Comparison of ENCODE assay signal across 15 mouse cellular contexts in the genomic region with DNA sequence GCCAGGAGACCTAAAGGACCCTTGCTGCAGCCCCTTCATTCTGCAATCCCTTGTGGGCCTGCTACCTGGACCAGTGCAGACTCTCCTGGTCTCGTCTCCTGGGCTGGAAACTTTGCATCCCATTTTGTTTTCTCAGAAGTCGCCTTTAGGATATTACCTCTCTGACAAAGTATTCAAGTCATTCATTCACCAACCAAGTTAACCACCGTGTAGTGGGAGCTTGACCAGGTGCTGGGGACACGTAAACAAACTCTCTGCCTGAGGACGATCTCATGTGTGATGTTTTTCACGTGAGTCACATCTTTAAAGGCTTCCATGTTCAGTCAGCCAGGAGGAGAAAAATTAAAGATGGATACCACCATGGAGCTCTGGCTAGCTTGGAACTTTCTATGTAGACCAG. TPM values are rescaled to one million over a fixed set of nuclear protein-coding genes. Genes with fewer than 3 reads are reported as not detected.
DNase-seq lines count a peak whose midpoint lies in the region; ATAC-seq lines count a peak whose summit lies in the region.
"Had no signal": no experiment of that assay in that cellular context is flagged by ENCODE, and none has a peak within 500 bp of the region (broad histone marks: within the 10 kb centered on the region; RNA-seq: fewer than 3 reads in every experiment).

No protein-coding gene starts in this region.

- peaks cover 24% of the 10 kb centered on the region for H3K36me3 ChIP-seq in forebrain, embryonic 13.5 days (ENCODE audit: poor library complexity, severe bottlenecking)
- no peaks in the 10 kb centered on the region for H3K36me3 ChIP-seq in forebrain, embryonic 11.5 days (ENCODE audit: control insufficient read depth, insufficient read depth, low read length)
- H3K36me3 ChIP-seq in hindbrain, embryonic 13.5 days: peaks cover 23% of the 10 kb centered on the region
- H3K36me3 ChIP-seq in hindbrain, embryonic 11.5 days (ENCODE audit: control insufficient read depth, insufficient read depth, low read length): no peaks in the 10 kb centered on the region
- H3K36me3 ChIP-seq in limb, embryonic 15.5 days: peaks cover 11% of the 10 kb centered on the region
- peaks cover 25% of the 10 kb centered on the region for H3K36me3 ChIP-seq in limb, embryonic 10.5 days
- H3K36me3 ChIP-seq in hindbrain, embryonic 15.5 days: 0 out of 2 replicates have a peak, but pooled peaks cover 6% of the 10 kb centered on the region

- H3K9ac ChIP-seq in forebrain, embryonic 13.5 days: no peak overlapping the region
- no peak overlapping the region for H3K9ac ChIP-seq in forebrain, embryonic 11.5 days (ENCODE audit: low read length)
- no peak overlapping the region for H3K9ac ChIP-seq in hindbrain, embryonic 13.5 days
- no peak overlapping the region for H3K9ac ChIP-seq in hindbrain, embryonic 11.5 days (ENCODE audit: low read depth, low read length)
- no peak overlapping the region for H3K9ac ChIP-seq in limb, embryonic 15.5 days
- no peak overlapping the region for H3K9ac ChIP-seq in hindbrain, embryonic 15.5 days
- H3K9ac ChIP-seq: limb, embryonic 13.5 days; liver, postnatal 0 days had no signal

- H3K9me3 ChIP-seq in forebrain, embryonic 13.5 days (replicated peaks): no peaks in the 10 kb centered on the region
- H3K9me3 ChIP-seq in forebrain, embryonic 11.5 days (ENCODE audit: control insufficient read depth, low read length): no peaks in the 10 kb centered on the region
- H3K9me3 ChIP-seq in hindbrain, embryonic 13.5 days: no peaks in the 10 kb centered on the region
- no peaks in the 10 kb centered on the region for H3K9me3 ChIP-seq in hindbrain, embryonic 11.5 days (ENCODE audit: control insufficient read depth, low read length)
- no peaks in the 10 kb centered on the region for H3K9me3 ChIP-seq in limb, embryonic 15.5 days
- H3K9me3 ChIP-seq in limb, embryonic 10.5 days (replicated peaks): no peaks in the 10 kb centered on the region
- H3K9me3 ChIP-seq in hindbrain, embryonic 15.5 days: no peaks in the 10 kb centered on the region
- H3K9me3 ChIP-seq: limb, embryonic 13.5 days; megakaryocyte, embryonic 14.5 days had no signal

- DNase-seq in forebrain, embryonic 11.5 days (ENCODE audit: low spot score): no peak
- no peak for DNase-seq in hindbrain, embryonic 11.5 days (ENCODE audit: low spot score)
- no peak for DNase-seq in limb, embryonic 10.5 days (ENCODE audit: low spot score)
- no peak for DNase-seq in MN1 (ENCODE audit: low spot score)
- DNase-seq: cerebellum, adult 9-10 months; liver, postnatal 0 days; thymus, adult 2 months had no signal

- H3K4me2 ChIP-seq in forebrain, embryonic 13.5 days: peak overlapping the region; percentile 15; the same call in 1 of the 2 replicates
- no peak overlapping the region for H3K4me2 ChIP-seq in forebrain, embryonic 11.5 days (ENCODE audit: low read depth, low read length, severe bottlenecking)
- H3K4me2 ChIP-seq in hindbrain, embryonic 13.5 days: no peak overlapping the region
- H3K4me2 ChIP-seq in hindbrain, embryonic 11.5 days (replicated peaks; ENCODE audit: low read depth, low read length): no peak overlapping the region
- H3K4me2 ChIP-seq in limb, embryonic 15.5 days: no peak overlapping the region
- no peak overlapping the region for H3K4me2 ChIP-seq in hindbrain, embryonic 15.5 days
- H3K4me2 ChIP-seq: limb, embryonic 13.5 days had no signal

- peak; percentile 13; the same call in 1 of the 2 replicates for ATAC-seq in forebrain, embryonic 13.5 days
- no peak; the same call in 1 of the 2 replicates for ATAC-seq in forebrain, embryonic 11.5 days (replicated peaks; ENCODE audit: low FRiP score)
- 0 out of 2 replicates have a peak, but pooled peaks have one; percentile 11 for ATAC-seq in hindbrain, embryonic 13.5 days (ENCODE audit: low FRiP score)
- no peak for ATAC-seq in hindbrain, embryonic 11.5 days (ENCODE audit: low FRiP score)
- ATAC-seq in limb, embryonic 15.5 days (ENCODE audit: insufficient number of reproducible peaks, low FRiP score, low TSS enrichment, low read depth): no peak
- ATAC-seq in hindbrain, embryonic 15.5 days (ENCODE audit: low FRiP score, low read depth): no peak
- ATAC-seq: liver, postnatal 0 days had no signal

- 82% methylated on average over 6 of the region's 6 CpGs for WGBS in forebrain, embryonic 13.5 days
- WGBS in forebrain, embryonic 11.5 days: 86% methylated on average over 6 of the region's 6 CpGs
- 91% methylated on average over 6 of the region's 6 CpGs for WGBS in hindbrain, embryonic 13.5 days
- WGBS in hindbrain, embryonic 11.5 days: 86% methylated on average over 6 of the region's 6 CpGs
- 62% methylated on average over 6 of the region's 6 CpGs for WGBS in limb, embryonic 15.5 days
- 91% methylated on average over 6 of the region's 6 CpGs for WGBS in limb, embryonic 10.5 days
- WGBS in hindbrain, embryonic 15.5 days: 94% methylated on average over 6 of the region's 6 CpGs

- peak overlapping the region; percentile 63 for H3K27ac ChIP-seq in forebrain, embryonic 13.5 days
- no peak overlapping the region for H3K27ac ChIP-seq in forebrain, embryonic 11.5 days (ENCODE audit: low read depth, low read length)
- H3K27ac ChIP-seq in hindbrain, embryonic 13.5 days: no peak overlapping the region
- H3K27ac ChIP-seq in hindbrain, embryonic 11.5 days (ENCODE audit: low read depth, low read length): no peak overlapping the region
- H3K27ac ChIP-seq in limb, embryonic 15.5 days: peak overlapping the region; percentile 65
- no peak overlapping the region for H3K27ac ChIP-seq in limb, embryonic 10.5 days
- 0 out of 2 replicates have a peak overlapping the region, but pooled peaks have one; percentile 22 for H3K27ac ChIP-seq in hindbrain, embryonic 15.5 days (replicated peaks)
- H3K27ac ChIP-seq: heart, adult 2 months; left cerebral cortex, adult 2 months; limb, embryonic 13.5 days had no signal

- peaks cover 26% of the 10 kb centered on the region for H3K4me1 ChIP-seq in forebrain, embryonic 13.5 days
- H3K4me1 ChIP-seq in forebrain, embryonic 11.5 days (replicated peaks; ENCODE audit: control insufficient read depth, insufficient read depth, low read length): no peaks in the 10 kb centered on the region
- peaks cover 18% of the 10 kb centered on the region for H3K4me1 ChIP-seq in hindbrain, embryonic 13.5 days (replicated peaks)
- H3K4me1 ChIP-seq in hindbrain, embryonic 11.5 days (replicated peaks; ENCODE audit: control insufficient read depth, insufficient read depth, low read length): no peaks in the 10 kb centered on the region
- H3K4me1 ChIP-seq in limb, embryonic 15.5 days: peaks cover 5% of the 10 kb centered on the region; the same call in 1 of the 2 replicates
- no peaks in the 10 kb centered on the region for H3K4me1 ChIP-seq in limb, embryonic 10.5 days
- H3K4me1 ChIP-seq in hindbrain, embryonic 15.5 days (replicated peaks): peaks cover 5% of the 10 kb centered on the region; the same call in 1 of the 2 replicates

- H3K27me3 ChIP-seq in forebrain, embryonic 13.5 days: no peaks in the 10 kb centered on the region
- no peaks in the 10 kb centered on the region for H3K27me3 ChIP-seq in forebrain, embryonic 11.5 days (ENCODE audit: control insufficient read depth, insufficient read depth, low read length)
- H3K27me3 ChIP-seq in hindbrain, embryonic 13.5 days: no peaks in the 10 kb centered on the region
- no peaks in the 10 kb centered on the region for H3K27me3 ChIP-seq in hindbrain, embryonic 11.5 days (ENCODE audit: control insufficient read depth, insufficient read depth, low read length)
- no peaks in the 10 kb centered on the region for H3K27me3 ChIP-seq in limb, embryonic 15.5 days
- H3K27me3 ChIP-seq in limb, embryonic 10.5 days (ENCODE audit: low read depth, poor library complexity, severe bottlenecking): no peaks in the 10 kb centered on the region
- H3K27me3 ChIP-seq in hindbrain, embryonic 15.5 days: no peaks in the 10 kb centered on the region
- H3K27me3 ChIP-seq: limb, embryonic 13.5 days had no signal

- no peak overlapping the region for H3K4me3 ChIP-seq in forebrain, embryonic 13.5 days
- no peak overlapping the region for H3K4me3 ChIP-seq in forebrain, embryonic 11.5 days (ENCODE audit: low read depth, low read length)
- no peak overlapping the region for H3K4me3 ChIP-seq in hindbrain, embryonic 13.5 days
- H3K4me3 ChIP-seq in hindbrain, embryonic 11.5 days (ENCODE audit: low read depth, low read length): no peak overlapping the region
- H3K4me3 ChIP-seq in limb, embryonic 15.5 days: no peak overlapping the region
- no peak overlapping the region for H3K4me3 ChIP-seq in limb, embryonic 10.5 days
- H3K4me3 ChIP-seq in hindbrain, embryonic 15.5 days: no peak overlapping the region
- H3K4me3 ChIP-seq: heart, adult 2 months; left cerebral cortex, adult 2 months; limb, embryonic 13.5 days; megakaryocyte, embryonic 14.5 days had no signal

RNA-seq across cellular contexts. Expression of gene Gpr161, which starts 7.6 kb away (rescaled TPM):
- polyA plus RNA-seq in forebrain, embryonic 13.5 days (2015; fragmentation: Nextera tagmentation; extraction: Ambion mirVana): 3.5 and 4.1 TPM in 2 replicates
- 2.2 and 2.5 TPM in 2 replicates for polyA plus RNA-seq in forebrain, embryonic 11.5 days (2014; fragmentation: Nextera tagmentation; extraction: Ambion mirVana)
- 3.4 and 3.6 TPM in 2 replicates for polyA plus RNA-seq in hindbrain, embryonic 13.5 days (2015; fragmentation: Nextera tagmentation; extraction: Ambion mirVana)
- 2.6 and 3.3 TPM in 2 replicates for polyA plus RNA-seq in hindbrain, embryonic 11.5 days (2014; fragmentation: Nextera tagmentation; extraction: Ambion mirVana)
- polyA plus RNA-seq in limb, embryonic 15.5 days (2015; fragmentation: Nextera tagmentation; extraction: Ambion mirVana): 0.94 and 1.3 TPM in 2 replicates
- polyA plus RNA-seq in limb, embryonic 10.5 days (2016; fragmentation: Nextera tagmentation; extraction: Ambion mirVana): 1.5 and 1.9 TPM in 2 replicates
- 3.0 and 3.1 TPM in 2 replicates for polyA plus RNA-seq in hindbrain, embryonic 15.5 days (2015; fragmentation: Nextera tagmentation; extraction: Ambion mirVana)

Comparison
In these comparisons a context has a peak if more than half of its experiments do, and no peak if none do; other contexts are left out.
1. ATAC-seq: peak in forebrain, embryonic 13.5 days (single experiment) and hindbrain, embryonic 13.5 days (single experiment); none in forebrain, embryonic 11.5 days (single experiment), hindbrain, embryonic 11.5 days (single experiment), limb, embryonic 15.5 days (single experiment) and hindbrain, embryonic 15.5 days (single experiment).
2. H3K27ac ChIP-seq: peak in forebrain, embryonic 13.5 days (single experiment), limb, embryonic 15.5 days (single experiment) and hindbrain, embryonic 15.5 days (single experiment); none in forebrain, embryonic 11.5 days (single experiment), hindbrain, embryonic 13.5 days (single experiment), hindbrain, embryonic 11.5 days (single experiment) and limb, embryonic 10.5 days (single experiment).